Mouse (Mus musculus) heart, adult 11 months (tissue): ENCODE results near the gene Mars.
"Not testable (repeated sequence)": the region's sequence is repeated elsewhere in the genome, so short reads cannot be mapped to it uniquely, and the experiment has no call there.

Source experiments
- DNase-seq: peaks from one replicate; pipeline ENCODE4 v3.0.0; 2022

Mars gene

DNA sequence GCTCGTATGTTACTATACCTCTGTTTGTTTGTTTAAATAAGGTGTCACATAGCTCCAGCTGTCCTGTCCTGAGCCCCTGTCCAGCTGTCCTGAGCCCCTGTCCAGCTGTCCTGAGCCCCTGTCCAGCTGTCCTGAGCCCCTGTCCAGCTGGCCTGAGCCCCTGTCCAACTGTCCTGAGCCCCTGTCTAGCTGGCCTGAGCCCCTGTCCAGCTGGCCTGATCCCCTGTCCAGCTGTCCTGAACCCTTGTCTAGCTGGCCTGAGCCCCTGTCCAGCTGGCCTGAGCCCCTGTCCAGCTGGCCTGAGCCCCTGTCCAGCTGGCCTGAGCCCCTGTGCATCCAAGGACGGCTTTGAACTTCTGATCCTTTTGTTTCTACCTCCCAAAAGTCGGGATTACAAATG, 2.4 kb downstream of the Mars start:
- DNase-seq: not testable (repeated sequence)

- DNase-seq: no peak
Measured at GRCm38 (mm10) chr10:127303136-127303535, 8.4 kb downstream of the Mars start.

DNA sequence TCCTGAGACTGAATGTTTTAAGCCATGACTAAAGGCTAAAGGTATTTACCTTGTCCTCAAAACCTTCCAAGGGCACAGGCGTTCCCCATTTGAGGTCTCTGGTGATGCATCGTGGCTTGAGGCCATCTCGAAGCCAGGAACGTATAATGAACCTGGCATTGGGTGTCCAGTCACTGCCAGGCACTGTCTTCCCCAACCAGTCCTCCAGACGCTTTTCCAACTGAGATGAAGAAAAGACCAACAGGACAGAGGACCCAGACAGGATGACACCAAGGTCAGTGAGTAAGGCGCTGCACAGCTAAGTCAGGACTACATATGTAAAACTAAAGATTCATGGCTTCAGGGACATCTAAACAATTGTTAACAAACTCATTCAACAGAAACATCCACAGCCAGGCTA, 11.2 kb downstream of the Mars start:
- DNase-seq: no peak

DNA sequence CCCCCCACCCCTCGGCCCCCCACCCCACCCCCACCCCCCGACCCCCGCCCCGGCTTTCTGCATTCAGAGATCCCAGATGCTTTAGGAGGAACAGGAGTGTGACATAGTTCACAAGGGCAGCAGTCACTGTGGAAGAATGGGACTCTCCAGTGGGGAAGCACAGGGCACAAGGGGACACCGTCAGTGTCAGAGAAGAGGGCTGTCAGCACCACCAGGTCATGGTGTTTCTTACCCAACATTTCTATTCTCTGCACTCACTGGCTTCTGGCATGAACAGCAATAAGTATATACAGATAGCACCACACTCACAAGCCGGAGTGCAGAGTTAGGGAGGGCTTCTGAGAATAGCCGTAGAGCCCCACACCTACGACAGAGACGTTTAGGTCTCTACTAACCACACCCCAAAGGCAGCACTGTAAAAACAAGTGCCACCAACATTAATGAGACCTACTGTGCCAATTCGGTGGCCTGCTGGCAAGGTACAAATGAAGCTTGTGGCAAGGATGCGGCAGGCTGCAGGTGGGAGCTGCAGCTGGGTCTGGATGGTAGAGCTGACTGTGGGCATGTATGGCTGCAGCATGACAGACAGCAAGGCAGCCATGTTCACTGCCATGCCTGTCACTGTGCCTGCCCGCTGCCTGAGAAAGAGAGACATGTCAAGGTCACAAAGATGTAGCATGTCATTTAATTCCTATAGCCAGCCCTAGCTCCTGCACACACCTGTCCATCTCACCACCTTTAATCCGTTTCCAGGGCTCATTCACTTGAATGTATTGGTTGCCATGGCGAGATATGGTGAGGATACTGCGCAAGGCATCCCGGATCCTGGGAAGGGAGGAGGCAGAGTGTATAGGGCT, 14.3 kb downstream of the Mars start:
- DNase-seq: no peak

DNA sequence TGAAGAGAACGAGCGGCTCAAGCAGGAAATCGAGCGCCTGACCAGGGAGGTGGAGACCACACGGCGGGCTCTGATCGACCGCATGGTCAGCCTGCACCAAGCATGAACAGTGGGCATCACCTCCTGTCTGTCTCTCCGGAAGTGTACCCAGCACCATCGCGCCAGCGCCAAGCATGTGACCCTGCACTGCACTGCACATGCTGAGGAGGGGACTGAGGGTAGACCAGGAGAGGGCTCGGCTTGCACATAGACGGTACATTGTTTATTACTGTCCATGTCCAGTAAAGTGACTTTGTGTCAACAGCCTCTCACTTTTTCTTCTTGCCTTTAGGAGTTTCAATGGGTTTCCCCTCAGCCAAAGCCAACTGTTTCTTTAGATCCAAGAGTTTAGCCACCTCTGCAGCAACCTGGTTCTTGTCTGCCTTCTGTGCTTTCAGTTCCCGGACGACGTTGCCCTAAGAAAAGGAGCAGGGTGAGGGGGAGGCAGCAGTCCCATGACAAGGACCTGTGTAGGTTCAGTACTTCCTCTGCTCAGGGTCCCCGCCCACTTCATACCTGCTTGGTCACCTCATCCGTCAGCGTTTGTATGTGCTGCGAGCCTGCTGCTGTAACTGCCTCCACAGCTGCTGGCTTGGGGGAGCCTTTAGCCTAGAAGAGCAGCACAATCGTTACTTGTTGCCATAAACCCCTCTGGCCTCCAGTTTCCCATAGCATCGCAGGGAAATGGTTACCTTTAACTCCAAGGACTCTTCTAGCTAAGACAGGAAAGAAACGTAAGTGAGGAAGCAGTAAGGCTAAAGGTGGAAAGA, 15.4 kb downstream of the Mars start:
- DNase-seq: no peak

- no peak for DNase-seq
Measured at GRCm38 (mm10) chr10:127294895-127295510, 16.6 kb downstream of the Mars start.

DNA sequence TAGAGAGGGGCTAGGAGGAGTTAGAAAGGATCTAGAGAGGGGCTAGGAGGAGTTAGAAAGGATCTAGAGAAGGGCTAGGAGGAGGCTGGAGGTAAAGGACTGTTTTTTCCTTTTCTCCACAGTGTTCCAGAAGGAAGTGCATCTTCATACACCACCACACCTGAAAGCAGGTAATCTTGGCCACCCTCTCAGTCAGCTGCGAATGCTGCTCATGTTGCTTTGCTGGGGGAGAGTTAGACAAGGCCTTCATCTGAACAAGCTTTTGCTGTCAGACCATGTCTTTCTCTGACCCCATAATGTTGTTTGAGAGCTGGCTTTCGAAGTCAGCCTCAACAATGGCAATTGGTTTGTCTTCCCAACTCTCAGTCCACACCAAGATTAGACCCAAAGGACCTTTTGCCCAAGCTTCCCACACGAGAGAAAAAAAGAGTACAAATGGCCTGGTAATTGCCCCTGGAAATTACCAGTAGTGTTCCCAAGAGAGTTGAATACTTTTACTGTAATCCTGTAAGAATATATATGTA, 17.9 kb downstream of the Mars start:
- no peak for DNase-seq

GRCm38 (mm10) chr10:127292987-127293538, 18.5 kb downstream of the Mars start:
- DNase-seq: peak; percentile 97

DNA sequence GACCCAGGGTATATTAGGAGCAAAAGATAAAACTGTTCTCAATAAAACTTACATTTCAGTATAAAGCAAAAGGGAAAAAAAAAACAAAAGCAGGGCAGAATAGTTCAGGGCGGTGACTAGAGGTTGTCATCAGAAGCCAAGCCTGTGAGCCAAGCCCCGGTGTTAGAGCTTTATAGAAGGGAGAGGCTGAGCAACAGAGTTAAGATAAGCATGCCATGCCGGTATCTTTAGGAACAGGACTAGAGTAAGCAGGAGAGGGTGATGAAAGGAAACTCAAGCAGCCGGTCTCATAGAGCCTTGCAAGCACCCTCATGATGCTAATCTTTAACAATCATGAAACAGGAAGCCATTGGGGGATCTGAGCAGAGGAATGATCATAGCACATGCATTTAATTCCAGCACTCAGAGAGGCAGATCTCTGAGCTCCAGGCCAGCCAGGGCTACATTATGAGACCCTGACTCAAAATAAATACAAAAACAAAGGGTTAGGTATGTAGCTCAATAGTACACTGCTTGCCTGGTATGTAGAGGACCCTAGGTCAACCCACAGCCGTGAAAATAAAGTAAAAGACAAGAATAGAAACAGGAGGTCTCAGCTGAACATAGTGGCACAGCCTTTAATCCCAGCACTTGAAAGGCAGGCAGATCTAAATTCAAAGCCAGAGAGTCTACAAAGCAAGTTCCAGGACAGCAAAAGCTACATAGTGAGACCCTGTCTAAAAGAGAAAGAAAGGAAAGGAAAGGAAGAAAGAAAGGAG, 19.5 kb downstream of the Mars start:
- no peak for DNase-seq

DNA sequence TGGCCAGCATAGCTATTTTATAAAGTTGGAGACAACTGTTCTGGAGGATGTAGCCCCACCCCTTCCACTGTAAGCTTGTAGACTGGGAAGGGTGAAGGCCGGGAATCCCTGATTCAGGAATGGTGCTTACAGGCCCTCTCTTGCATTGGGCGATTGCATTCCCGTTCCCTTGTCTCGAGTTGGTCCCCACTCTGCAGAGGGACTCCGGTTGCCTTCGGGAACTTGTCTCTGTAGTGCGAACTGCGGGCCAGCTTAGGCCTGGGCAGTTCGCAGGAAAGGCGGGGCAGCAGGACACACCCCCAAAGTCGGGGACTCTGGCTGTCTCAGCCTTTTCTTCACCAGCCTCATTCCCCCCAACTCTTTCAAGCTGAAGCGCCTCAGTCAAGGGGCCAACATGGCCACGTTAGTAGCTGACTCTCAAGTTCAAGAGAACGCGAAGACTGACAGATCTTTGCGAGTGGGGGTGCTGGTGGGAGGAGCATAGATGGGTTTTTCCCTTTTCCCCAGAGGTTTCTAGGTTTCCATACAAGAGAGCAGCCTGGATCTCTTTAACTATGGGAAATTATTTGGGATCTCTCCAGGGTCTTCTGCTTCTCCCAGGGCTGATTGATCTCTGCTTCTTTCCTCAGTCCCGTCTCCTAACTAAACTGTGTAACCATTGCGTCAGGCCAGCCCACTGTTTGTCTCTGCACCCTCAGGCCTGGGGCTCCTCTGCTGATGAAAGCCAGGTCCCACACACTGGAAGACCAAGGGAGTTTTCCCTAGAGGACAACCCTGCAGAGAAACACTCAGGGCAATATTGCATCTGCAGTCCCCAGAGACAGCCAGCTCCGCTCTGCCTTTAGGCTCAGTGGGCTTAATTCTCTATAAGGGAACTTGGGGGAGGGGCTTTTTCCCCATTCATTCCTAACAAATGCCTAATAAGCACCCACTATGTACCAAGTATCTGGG, 20.4 kb downstream of the Mars start:
- peak; percentile 98 for DNase-seq

GRCm38 (mm10) chr10:127290307-127290929, 21.2 kb downstream of the Mars start:
- peak; percentile 100 for DNase-seq

DNA sequence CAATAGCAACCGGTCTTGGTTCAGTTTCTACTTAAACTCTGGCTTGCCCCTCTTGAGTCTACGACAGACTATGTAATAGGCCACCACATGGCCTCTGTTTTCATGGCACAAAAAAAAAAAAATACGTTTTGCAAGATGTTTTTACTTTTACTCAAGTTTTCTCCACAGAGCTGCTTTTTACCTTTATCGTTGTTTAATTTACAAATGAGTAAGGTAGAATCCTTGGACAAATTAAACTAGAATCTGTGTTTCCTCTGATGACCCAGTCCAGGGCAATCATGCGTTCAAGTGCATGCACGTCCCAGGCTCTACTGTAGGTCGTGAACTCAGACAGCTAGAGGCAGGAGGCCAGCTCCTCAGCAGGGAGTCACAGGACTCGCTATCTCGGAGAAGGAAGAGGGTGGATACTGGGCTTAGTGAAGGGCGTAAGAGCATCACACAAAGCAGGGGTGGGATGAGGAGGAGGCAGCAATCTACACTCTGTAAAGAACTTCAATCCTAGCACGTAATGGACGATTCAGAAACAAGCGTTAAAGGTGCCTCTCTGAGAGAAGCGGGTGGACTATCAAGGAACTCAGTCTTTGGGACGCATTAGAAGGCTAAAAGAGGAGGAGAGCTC, 21.9 kb downstream of the Mars start:
- peak; percentile 99 for DNase-seq

DNA sequence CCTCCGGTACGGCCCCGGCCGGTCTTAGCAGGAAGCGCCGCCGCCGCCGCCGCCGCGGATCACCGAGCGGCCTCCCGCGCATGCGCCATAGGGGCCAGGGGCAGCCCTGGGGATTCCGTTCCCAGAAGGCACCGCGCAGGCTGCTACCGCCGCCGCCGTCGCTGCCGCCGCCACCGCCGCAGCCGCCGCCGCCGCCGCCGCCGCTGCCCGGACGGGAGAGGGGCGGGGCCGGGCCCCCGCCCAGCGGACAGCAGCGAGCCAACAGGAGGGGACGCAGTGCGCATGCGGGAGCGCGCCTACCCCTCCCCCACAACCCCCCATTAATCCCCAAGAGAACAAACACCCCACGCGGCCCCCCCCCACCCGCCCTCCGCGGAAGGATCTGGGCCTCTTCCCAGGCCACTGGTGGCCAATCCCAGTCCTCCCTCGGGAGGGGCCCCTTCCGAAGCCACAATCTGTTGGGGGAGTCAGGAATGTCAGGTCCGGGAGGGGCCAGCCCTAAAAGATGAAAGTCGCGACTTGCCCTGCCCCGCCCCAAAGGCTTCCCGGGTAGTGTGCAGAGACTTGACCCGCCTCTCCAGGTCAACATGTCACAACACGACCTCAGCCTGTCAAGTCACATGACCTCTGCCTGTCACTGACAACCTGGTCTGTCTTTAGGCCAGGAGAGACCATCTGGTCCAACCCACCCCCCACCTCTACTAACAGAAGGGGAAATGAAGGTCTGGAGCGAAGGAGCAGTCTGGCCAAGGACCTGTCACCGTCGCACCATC, 22.6 kb downstream of the Mars start, which contains the start of gene Mbd6:
Mbd6 (minus strand) TSS at position 219 of the 773 bp plus-strand sequence.
- peak; percentile 100 for DNase-seq

GRCm38 (mm10) chr10:127288328-127288799, 23.2 kb downstream of the Mars start:
- DNase-seq: no peak

- DNase-seq: no peak
Measured at GRCm38 (mm10) chr10:127287936-127288293, 23.7 kb downstream of the Mars start.

DNA sequence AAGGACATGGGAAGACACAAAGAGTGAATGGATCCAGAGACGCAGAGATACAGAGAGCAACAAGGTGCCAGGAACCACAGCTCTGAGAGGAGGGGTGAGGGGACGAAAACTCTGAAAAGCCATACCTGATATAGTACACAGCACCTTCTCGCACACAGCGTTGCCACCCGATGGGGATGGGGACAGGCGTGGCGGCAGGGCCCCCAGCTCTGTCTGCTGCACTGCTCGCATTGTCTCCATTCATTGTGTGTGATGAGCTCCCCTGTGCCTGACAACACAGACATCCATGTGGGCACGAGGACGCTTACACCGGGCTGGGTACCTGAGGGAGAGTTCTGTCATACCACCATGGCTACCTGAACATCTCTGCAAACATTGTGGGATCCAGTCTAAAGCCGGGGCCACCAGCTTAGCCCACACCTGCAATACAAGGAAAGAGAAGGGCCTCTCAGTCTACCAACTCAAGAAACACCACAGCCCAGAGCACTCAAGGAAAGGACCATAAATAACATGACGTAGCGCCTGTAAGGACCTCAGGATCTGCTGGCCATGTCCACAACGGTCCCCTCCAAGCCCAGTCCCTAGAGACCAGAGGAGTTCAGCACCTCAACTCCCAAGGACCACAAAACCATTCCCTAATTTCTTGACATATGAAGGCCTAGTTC, 24.2 kb downstream of the Mars start:
- DNase-seq: peak; percentile 93

GRCm38 (mm10) chr10:127286730-127287129, 24.9 kb downstream of the Mars start:
- DNase-seq: peak; percentile 95

DNA sequence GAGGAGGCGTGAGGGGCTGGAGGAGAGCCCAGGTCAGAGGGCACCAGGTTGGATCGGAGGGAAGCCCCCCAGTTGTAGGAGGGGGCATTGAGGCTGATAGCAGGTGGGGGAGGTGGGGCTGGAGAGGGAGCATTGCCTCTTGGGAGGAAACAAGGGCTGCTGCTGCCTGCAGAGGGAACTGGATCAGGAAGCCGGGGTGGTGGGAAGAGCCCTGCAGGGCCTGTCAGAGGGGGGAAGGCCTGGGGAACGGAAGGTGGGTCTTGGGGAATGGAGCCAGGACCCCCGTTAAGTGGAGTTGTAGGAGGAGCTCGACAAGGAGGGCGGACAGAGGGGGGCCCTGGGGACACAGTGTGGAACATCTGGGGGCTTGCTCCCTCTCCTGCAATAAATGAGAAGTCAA, 25.4 kb downstream of the Mars start:
- peak; percentile 95 for DNase-seq
